Mouse (Mus musculus) heart, embryonic 12.5 days (tissue): ENCODE measurements at regions not wholly inside any gene's neighbourhood (a gene's known extent, or its start where the extent isn't known, plus 50 kb on each side); places are given as distances from the start of the nearest gene placed in this dataset.

Source experiments
- ATAC-seq: fragments of 200-750 bp; cut with Nextera tagmentation; 2 replicates; pipeline ENCODE4 v1.8.0; 2017; ENCODE audit warnings: moderate TSS enrichment, moderate library complexity; ENCODE audit not compliant: insufficient number of reproducible peaks, low FRiP score
- H3K27ac ChIP-seq: fragments of 300-500 bp; sonication (generic); 2 replicates; pipeline ENCODE4 v1.5.1; 2016; ENCODE audit warnings: mild to moderate bottlenecking, moderate library complexity; ENCODE audit not compliant: poor library complexity, severe bottlenecking
- H3K27me3 ChIP-seq: fragments of 300-500 bp; sonication (generic); replicated peaks from 2 replicates; pipeline ENCODE4 v1.6.1; 2016; ENCODE audit warnings: mild to moderate bottlenecking, moderate library complexity
- H3K36me3 ChIP-seq: fragments of 300-500 bp; sonication (generic); 2 replicates; pipeline ENCODE4 v1.6.1; 2016; ENCODE audit warnings: mild to moderate bottlenecking, moderate library complexity
- H3K4me1 ChIP-seq: fragments of 300-500 bp; sonication (generic); replicated peaks from 2 replicates; pipeline ENCODE4 v1.6.1; 2016; ENCODE audit warnings: mild to moderate bottlenecking
- H3K4me2 ChIP-seq: fragments of 300-500 bp; sonication (generic); 2 replicates; pipeline ENCODE4 v1.6.1; 2016; ENCODE audit warnings: mild to moderate bottlenecking, moderate library complexity
- H3K4me3 ChIP-seq: fragments of 300-500 bp; sonication (generic); 2 replicates; pipeline ENCODE4 v1.5.1; 2016; ENCODE audit warnings: mild to moderate bottlenecking
- H3K9ac ChIP-seq: fragments of 300-500 bp; sonication (generic); 2 replicates; pipeline ENCODE4 v1.6.1; 2016; ENCODE audit warnings: mild to moderate bottlenecking, moderate library complexity
- H3K9me3 ChIP-seq: fragments of 300-500 bp; sonication (generic); replicated peaks from 2 replicates; pipeline ENCODE4 v1.6.1; 2016; ENCODE audit warnings: mild to moderate bottlenecking, moderate library complexity
- WGBS: fragments of 180-500 bp; shearing (Covaris S2); methylation state at CpG from one replicate; pipeline ENCODE4 v1.1.7; 2016; 5-methylcytosine and 5-hydroxymethylcytosine counted together

- Histone ChIP-seq H3K9ac (no peak overlapping the region), H3K4me2 (no peak overlapping the region)
- WGBS: 70% methylated on average over 18 of the region's 18 CpGs
These were observed 125.0 kb upstream of the Zfp703 start for GRCm38 (mm10) chr8:26851871-26852800.

GRCm38 (mm10) chr8:26852921-26853320, 124.2 kb upstream of the Zfp703 start:
- Histone ChIP-seq H3K36me3 (no peaks in the 10 kb centered on the region), H3K4me1 (peaks cover 17% of the 10 kb centered on the region), H3K4me2 (0 out of 2 replicates have a peak overlapping the region, but pooled peaks have one; percentile 16), H3K27me3 (peaks cover 6% of the 10 kb centered on the region; the same call in 1 of the 2 replicates), H3K9me3 (no peaks in the 10 kb centered on the region), H3K4me3 (no peak overlapping the region), H3K27ac (no peak overlapping the region), H3K9ac (no peak overlapping the region)
- no peak for ATAC-seq
- 31% methylated on average over 8 of the region's 8 CpGs for WGBS

More at GRCm38 (mm10) chr8:26851871-26852800, 125.0 kb upstream of the Zfp703 start:
- Histone ChIP-seq H3K27me3 (peaks cover 6% of the 10 kb centered on the region; the same call in 1 of the 2 replicates), H3K36me3 (no peaks in the 10 kb centered on the region), H3K27ac (no peak overlapping the region), H3K9me3 (no peaks in the 10 kb centered on the region), H3K4me3 (no peak overlapping the region), H3K4me1 (peaks cover 17% of the 10 kb centered on the region)
- no peak for ATAC-seq

- WGBS: 76% methylated on average over 12 of the region's 12 CpGs
- no peak overlapping the region for H3K27ac ChIP-seq
- ATAC-seq: no peak
These were observed 122.4 kb upstream of the Zfp703 start for GRCm38 (mm10) chr8:26854557-26855238.

GRCm38 (mm10) chr8:26855256-26855655, 121.9 kb upstream of the Zfp703 start:
- no peak overlapping the region for H3K4me3 ChIP-seq
- WGBS: 64% methylated on average over 6 of the region's 6 CpGs
- no peaks in the 10 kb centered on the region for H3K36me3 ChIP-seq
- H3K27me3 ChIP-seq: peaks cover 6% of the 10 kb centered on the region; the same call in 1 of the 2 replicates
- H3K4me2 ChIP-seq: no peak overlapping the region
- H3K27ac ChIP-seq: no peak overlapping the region
- H3K4me1 ChIP-seq: peaks cover 12% of the 10 kb centered on the region
- no peak for ATAC-seq
- H3K9me3 ChIP-seq: no peaks in the 10 kb centered on the region
- H3K9ac ChIP-seq: no peak overlapping the region

More at GRCm38 (mm10) chr8:26854557-26855238, 122.4 kb upstream of the Zfp703 start:
- H3K4me1 ChIP-seq: peaks cover 12% of the 10 kb centered on the region
- H3K4me2 ChIP-seq: no peak overlapping the region
- peaks cover 6% of the 10 kb centered on the region; the same call in 1 of the 2 replicates for H3K27me3 ChIP-seq
- no peak overlapping the region for H3K9ac ChIP-seq
- H3K4me3 ChIP-seq: no peak overlapping the region
- H3K36me3 ChIP-seq: no peaks in the 10 kb centered on the region
- no peaks in the 10 kb centered on the region for H3K9me3 ChIP-seq

GRCm38 (mm10) chr8:26864571-26864970, 112.6 kb upstream of the Zfp703 start:
- Histone ChIP-seq H3K36me3 (no peaks in the 10 kb centered on the region), H3K9me3 (peaks cover 1% of the 10 kb centered on the region), H3K4me2 (no peak overlapping the region), H3K9ac (no peak overlapping the region), H3K4me1 (peaks cover 7% of the 10 kb centered on the region), H3K4me3 (no peak overlapping the region), H3K27ac (no peak overlapping the region; the same call in 1 of the 2 replicates), H3K27me3 (0 out of 2 replicates have a peak, but pooled peaks cover 3% of the 10 kb centered on the region)
- WGBS: 80% methylated on average over 2 of the region's 2 CpGs
- no peak for ATAC-seq

GRCm38 (mm10) chr8:26864971-26865370, 112.2 kb upstream of the Zfp703 start:
- H3K9ac ChIP-seq: no peak overlapping the region
- 54% methylated on average over 10 of the region's 10 CpGs for WGBS
- H3K36me3 ChIP-seq: no peaks in the 10 kb centered on the region
- H3K4me1 ChIP-seq: peaks cover 7% of the 10 kb centered on the region
- peaks cover 5% of the 10 kb centered on the region for H3K9me3 ChIP-seq
- no peak for ATAC-seq
- no peak overlapping the region for H3K4me3 ChIP-seq
- 0 out of 2 replicates have a peak, but pooled peaks cover 3% of the 10 kb centered on the region for H3K27me3 ChIP-seq
- H3K4me2 ChIP-seq: no peak overlapping the region
- H3K27ac ChIP-seq: no peak overlapping the region

GRCm38 (mm10) chr8:26868101-26868848, 108.8 kb upstream of the Zfp703 start:
- Histone ChIP-seq H3K36me3 (no peaks in the 10 kb centered on the region), H3K27me3 (0 out of 2 replicates have a peak, but pooled peaks cover 2% of the 10 kb centered on the region), H3K4me3 (no peak overlapping the region), H3K4me1 (peaks cover 18% of the 10 kb centered on the region), H3K9ac (no peak overlapping the region), H3K4me2 (no peak overlapping the region), H3K27ac (no peak overlapping the region), H3K9me3 (peaks cover 15% of the 10 kb centered on the region)
- 27% methylated on average over 6 of the region's 6 CpGs for WGBS
- no peak for ATAC-seq

- no peak for ATAC-seq
- H3K4me2 ChIP-seq: no peak overlapping the region
- no peaks in the 10 kb centered on the region for H3K27me3 ChIP-seq
- no peaks in the 10 kb centered on the region for H3K36me3 ChIP-seq
- H3K4me1 ChIP-seq: peaks cover 18% of the 10 kb centered on the region
- H3K27ac ChIP-seq: no peak overlapping the region
- H3K4me3 ChIP-seq: no peak overlapping the region
- H3K9me3 ChIP-seq: peaks cover 15% of the 10 kb centered on the region
- no peak overlapping the region for H3K9ac ChIP-seq
- 69% methylated on average over 2 of the region's 2 CpGs for WGBS
These were observed 108.3 kb upstream of the Zfp703 start for GRCm38 (mm10) chr8:26868849-26869110.

GRCm38 (mm10) chr8:26871838-26872237, 105.3 kb upstream of the Zfp703 start:
- Histone ChIP-seq H3K9ac (no peak overlapping the region), H3K4me3 (no peak overlapping the region), H3K27ac (no peak overlapping the region), H3K4me1 (peaks cover 18% of the 10 kb centered on the region), H3K36me3 (no peaks in the 10 kb centered on the region), H3K27me3 (no peaks in the 10 kb centered on the region), H3K9me3 (peaks cover 15% of the 10 kb centered on the region), H3K4me2 (no peak overlapping the region)
- 87% methylated on average over 7 of the region's 7 CpGs for WGBS
- ATAC-seq: no peak

- peaks cover 15% of the 10 kb centered on the region for H3K9me3 ChIP-seq
- H3K4me1 ChIP-seq: peaks cover 18% of the 10 kb centered on the region
- H3K4me2 ChIP-seq: no peak overlapping the region
- no peaks in the 10 kb centered on the region for H3K27me3 ChIP-seq
- H3K9ac ChIP-seq: no peak overlapping the region
- H3K4me3 ChIP-seq: no peak overlapping the region
- H3K36me3 ChIP-seq: no peaks in the 10 kb centered on the region
- no peak for ATAC-seq
- no peak overlapping the region for H3K27ac ChIP-seq
- 77% methylated on average over 3 of the region's 3 CpGs for WGBS
These were observed 104.7 kb upstream of the Zfp703 start for GRCm38 (mm10) chr8:26872382-26872781.

- ATAC-seq: 0 out of 2 replicates have a peak, but pooled peaks have one; percentile 36
- 22% methylated on average over 8 of the region's 8 CpGs for WGBS
- Histone ChIP-seq H3K36me3 (no peaks in the 10 kb centered on the region), H3K4me2 (no peak overlapping the region), H3K27ac (no peak overlapping the region), H3K9me3 (peaks cover 15% of the 10 kb centered on the region), H3K27me3 (no peaks in the 10 kb centered on the region), H3K4me3 (no peak overlapping the region), H3K4me1 (peaks cover 22% of the 10 kb centered on the region), H3K9ac (no peak overlapping the region)
These were observed 104.3 kb upstream of the Zfp703 start for GRCm38 (mm10) chr8:26872815-26873214.
